13 mouse cellular contexts compared by ENCODE assay signal in the genomic region with DNA sequence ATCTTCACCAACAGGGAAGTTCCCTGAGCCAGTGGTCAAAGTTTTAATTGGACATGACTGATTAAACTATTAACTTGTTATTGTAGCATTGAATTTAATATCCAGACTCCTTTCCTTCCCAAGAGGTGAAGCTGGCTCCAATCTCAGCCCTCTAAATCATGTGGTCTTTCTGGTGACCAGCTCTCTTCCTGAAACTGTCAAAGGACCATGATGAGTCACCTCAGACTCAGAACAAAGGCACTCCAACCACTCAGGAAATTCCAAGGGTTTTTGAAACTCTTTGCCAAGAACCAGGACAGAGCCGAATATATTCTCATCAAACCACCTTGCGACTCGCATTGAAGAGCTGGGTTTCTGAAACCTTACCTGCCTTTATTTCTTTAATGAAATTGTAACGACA. TPM values are rescaled to one million over a fixed set of nuclear protein-coding genes. Genes with fewer than 3 reads are reported as not detected.
A peak's percentile ranks its signal among the peaks of the same experiment; 100 is the strongest.
DNase-seq lines count a peak whose midpoint lies in the region; ATAC-seq lines count a peak whose summit lies in the region.
"Had no signal": no experiment of that assay in that cellular context is flagged by ENCODE, and none has a peak within 500 bp of the region (broad histone marks: within the 10 kb centered on the region; RNA-seq: fewer than 3 reads in every experiment).

No protein-coding gene starts in this region.

- H3K27me3 ChIP-seq in embryonic facial prominence, embryonic 14.5 days (replicated peaks; ENCODE audit: control insufficient read depth, insufficient read depth, low read length), result no peaks in the 10 kb centered on the region
- H3K27me3 ChIP-seq in embryonic facial prominence, embryonic 10.5 days (replicated peaks; ENCODE audit: low read depth, poor library complexity, severe bottlenecking), result no peaks in the 10 kb centered on the region

- H3K27ac ChIP-seq in embryonic facial prominence, embryonic 14.5 days (replicated peaks; ENCODE audit: low read depth, low read length), result no peak overlapping the region
- no peak overlapping the region for H3K27ac ChIP-seq in embryonic facial prominence, embryonic 10.5 days (replicated peaks)
- H3K27ac ChIP-seq: forebrain, embryonic 10.5 days; layer of hippocampus, adult 2 months had no signal

- peak; percentile 12 for DNase-seq in embryonic facial prominence, embryonic 14.5 days (ENCODE audit: low spot score)
- DNase-seq in embryonic facial prominence, embryonic 10.5 days (ENCODE audit: low spot score), result no peak
- peak; percentile 95 for DNase-seq in Muller cell, postnatal 12 days (ENCODE audit: inconsistent ontology term)
- DNase-seq in kidney, adult 9 months, result peak; percentile 56
- DNase-seq in lung, postnatal 14 days, result peak; percentile 44
- DNase-seq in layer of hippocampus, adult 11-12 months (ENCODE audit: low spot score), result no peak
- DNase-seq in cerebellum, postnatal 14 days, result no peak
- no peak for DNase-seq in cerebellum, adult 9-10 months
- DNase-seq: cerebellum, postnatal 10 days; right cerebral cortex, adult 18-20 months had no signal

- WGBS in embryonic facial prominence, embryonic 14.5 days, result 57% methylated on average over 4 of the region's 4 CpGs
- 86% methylated on average over 4 of the region's 4 CpGs for WGBS in embryonic facial prominence, embryonic 10.5 days

- H3K4me1 ChIP-seq in embryonic facial prominence, embryonic 14.5 days (ENCODE audit: control insufficient read depth, insufficient read depth, low read length), result peaks cover 9% of the 10 kb centered on the region; the same call in 1 of the 2 replicates
- H3K4me1 ChIP-seq in embryonic facial prominence, embryonic 10.5 days, result peaks cover 31% of the 10 kb centered on the region

- no peak for ATAC-seq in embryonic facial prominence, embryonic 14.5 days (ENCODE audit: low read depth)
- ATAC-seq: activated CD4-positive, CD25-positive, alpha-beta regulatory T cell, adult 4 months had no signal

- no peak overlapping the region for H3K4me3 ChIP-seq in embryonic facial prominence, embryonic 14.5 days (ENCODE audit: low read depth, low read length)
- no peak overlapping the region for H3K4me3 ChIP-seq in embryonic facial prominence, embryonic 10.5 days
- H3K4me3 ChIP-seq: forebrain, embryonic 10.5 days; layer of hippocampus, adult 2 months had no signal

- H3K36me3 ChIP-seq in embryonic facial prominence, embryonic 14.5 days (ENCODE audit: control insufficient read depth, insufficient read depth, low read length), result no peaks in the 10 kb centered on the region
- H3K36me3 ChIP-seq in embryonic facial prominence, embryonic 10.5 days (replicated peaks), result no peaks in the 10 kb centered on the region
- H3K36me3 ChIP-seq: forebrain, embryonic 10.5 days had no signal

- no peak overlapping the region for H3K4me2 ChIP-seq in embryonic facial prominence, embryonic 14.5 days (ENCODE audit: low read depth, low read length)

- H3K9me3 ChIP-seq in embryonic facial prominence, embryonic 14.5 days (ENCODE audit: control insufficient read depth, low read length), result no peaks in the 10 kb centered on the region
- H3K9me3 ChIP-seq in embryonic facial prominence, embryonic 10.5 days, result no peaks in the 10 kb centered on the region
- H3K9me3 ChIP-seq: forebrain, embryonic 10.5 days had no signal

- no peak overlapping the region for H3K9ac ChIP-seq in embryonic facial prominence, embryonic 14.5 days (ENCODE audit: low read depth, low read length)

RNA-seq across cellular contexts. Expression of a gene that starts 11.2 kb away (rescaled TPM):
- polyA plus RNA-seq in embryonic facial prominence, embryonic 14.5 days (2014; fragmentation: Nextera tagmentation; extraction: Ambion mirVana), result 50.0 and 53.3 TPM in 2 replicates
- polyA plus RNA-seq in embryonic facial prominence, embryonic 10.5 days (2016; fragmentation: Nextera tagmentation; extraction: Ambion mirVana), result 26.5 and 28.9 TPM in 2 replicates

Comparison
In these comparisons a context has a peak if more than half of its experiments do, and no peak if none do; other contexts are left out.
1. DNase-seq: peak in embryonic facial prominence, embryonic 14.5 days (single experiment), Muller cell, postnatal 12 days (single experiment), kidney, adult 9 months (single experiment) and lung, postnatal 14 days (single experiment); none in embryonic facial prominence, embryonic 10.5 days (single experiment), layer of hippocampus, adult 11-12 months (single experiment), cerebellum, postnatal 14 days (0 of 2) and cerebellum, adult 9-10 months (single experiment).